Comparison of ENCODE assay signal across 11 mouse cellular contexts in the genomic region with DNA sequence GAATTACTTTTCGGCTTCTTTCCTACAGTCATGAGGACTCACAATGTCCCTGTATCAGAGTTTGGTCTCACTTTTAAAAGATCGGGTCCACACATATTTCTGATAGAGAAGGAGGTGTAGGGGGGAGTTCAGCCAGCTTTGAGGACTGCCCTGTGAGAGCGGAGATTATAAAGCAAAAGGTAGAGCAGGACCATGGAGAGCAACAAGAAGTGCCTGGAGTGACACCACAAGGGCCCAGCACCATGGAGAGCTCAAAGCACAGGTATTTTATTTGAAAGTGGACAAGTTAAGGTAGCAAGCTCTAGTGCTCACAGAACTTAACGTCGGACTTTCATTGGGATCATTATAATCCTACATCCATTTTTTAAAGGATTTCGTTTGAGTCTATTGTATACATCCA. TPM values are rescaled to one million over a fixed set of nuclear protein-coding genes. Genes with fewer than 3 reads are reported as not detected.
A peak's percentile ranks its signal among the peaks of the same experiment; 100 is the strongest.
DNase-seq lines count a peak whose midpoint lies in the region; ATAC-seq and TF ChIP-seq lines count a peak whose summit lies in the region.
"Had no signal": no experiment of that assay in that cellular context is flagged by ENCODE, and none has a peak within 500 bp of the region (broad histone marks: within the 10 kb centered on the region; RNA-seq: fewer than 3 reads in every experiment).

No protein-coding gene starts in this region.

- peak; percentile 54; the same call in 1 of the 2 replicates for ATAC-seq in lung, embryonic 14.5 days (ENCODE audit: insufficient read depth)
- no peak for ATAC-seq in hindbrain, embryonic 13.5 days (ENCODE audit: low FRiP score)

- no peak overlapping the region for H3K27ac ChIP-seq in lung, embryonic 14.5 days (ENCODE audit: low read depth)
- no peak overlapping the region for H3K27ac ChIP-seq in hindbrain, embryonic 13.5 days
- H3K27ac ChIP-seq: embryonic facial prominence, embryonic 12.5 days had no signal

- 0 out of 2 replicates have a peak, but pooled peaks cover 2% of the 10 kb centered on the region for H3K4me1 ChIP-seq in lung, embryonic 14.5 days (ENCODE audit: insufficient read depth)
- H3K4me1 ChIP-seq in hindbrain, embryonic 13.5 days (replicated peaks), result peaks cover 60% of the 10 kb centered on the region

- H3K4me3 ChIP-seq in lung, embryonic 14.5 days (ENCODE audit: low read depth, low read length), result no peak overlapping the region
- H3K4me3 ChIP-seq in hindbrain, embryonic 13.5 days, result no peak overlapping the region
- H3K4me3 ChIP-seq: embryonic facial prominence, embryonic 12.5 days; megakaryocyte, embryonic 14.5 days had no signal

- H3K9ac ChIP-seq in lung, embryonic 14.5 days, result no peak overlapping the region
- no peak overlapping the region for H3K9ac ChIP-seq in hindbrain, embryonic 13.5 days
- H3K9ac ChIP-seq: embryonic facial prominence, embryonic 12.5 days had no signal

- DNase-seq in adrenal gland, adult (ENCODE audit: inconsistent age in 2 of 2, low spot score in 1 of 2), result peak; percentile 56 to 81
- no peak for DNase-seq in adrenal gland, postnatal 4 days (ENCODE audit: low spot score in 2 of 2)
- peak; percentile 18 for DNase-seq in adrenal gland, adult 8-10 months
- DNase-seq in hindlimb bud, embryonic 11.5 days (ENCODE audit: extremely low spot score, low read depth, low spot score), result peak; percentile 74
- peak; percentile 87 for DNase-seq in lung, embryonic 14.5 days
- no peak for DNase-seq in layer of hippocampus, adult 9-11 months
- DNase-seq in cerebellum, adult 11-12 months, result no peak

- H3K27me3 ChIP-seq in lung, embryonic 14.5 days (ENCODE audit: insufficient read depth, low read length), result peaks cover 13% of the 10 kb centered on the region; the same call in 1 of the 2 replicates
- no peaks in the 10 kb centered on the region for H3K27me3 ChIP-seq in hindbrain, embryonic 13.5 days

- no peaks in the 10 kb centered on the region for H3K36me3 ChIP-seq in lung, embryonic 14.5 days (ENCODE audit: insufficient read depth)
- peaks cover 4% of the 10 kb centered on the region; the same call in 1 of the 2 replicates for H3K36me3 ChIP-seq in hindbrain, embryonic 13.5 days
- H3K36me3 ChIP-seq: embryonic facial prominence, embryonic 12.5 days had no signal

- TF ChIP-seq CTCF in lung, embryonic 14.5 days (IDR thresholded peaks at IDR 0.05; ENCODE audit: low read depth), result no peak

- H3K4me2 ChIP-seq in lung, embryonic 14.5 days, result no peak overlapping the region
- no peak overlapping the region for H3K4me2 ChIP-seq in hindbrain, embryonic 13.5 days
- H3K4me2 ChIP-seq: embryonic facial prominence, embryonic 12.5 days had no signal

- 28% methylated on average over 6 of the region's 6 CpGs for WGBS in lung, embryonic 14.5 days
- WGBS in hindbrain, embryonic 13.5 days, result 57% methylated on average over 6 of the region's 6 CpGs

- H3K9me3 ChIP-seq in lung, embryonic 14.5 days (ENCODE audit: low read depth, low read length), result no peaks in the 10 kb centered on the region
- no peaks in the 10 kb centered on the region for H3K9me3 ChIP-seq in hindbrain, embryonic 13.5 days
- H3K9me3 ChIP-seq: embryonic facial prominence, embryonic 12.5 days; megakaryocyte, embryonic 14.5 days had no signal

RNA-seq across cellular contexts. Expression of gene Cadm3, which starts 5.8 kb away (rescaled TPM):
- total RNA-seq in adrenal gland, postnatal 4 days (2021), result 10 to 100 TPM; 15.6 to 17.7 TPM
- total RNA-seq in adrenal gland, adult 8-10 months (2022), result 1 to 10 TPM; 3.5 to 6.9 (median 4.7) TPM
- polyA plus RNA-seq in lung, embryonic 14.5 days (2014; fragmentation: Nextera tagmentation; extraction: Ambion mirVana), result 4.1 and 4.9 TPM in 2 replicates
- 50.0 and 52.9 TPM in 2 replicates for polyA plus RNA-seq in hindbrain, embryonic 13.5 days (2015; fragmentation: Nextera tagmentation; extraction: Ambion mirVana)

RNA-seq across cellular contexts. Expression of gene Aim2, which starts 11.0 kb away (rescaled TPM):
- 1 to 10 TPM; 2.3 to 2.7 TPM for total RNA-seq in adrenal gland, postnatal 4 days (2021)
- total RNA-seq in adrenal gland, adult 8-10 months (2022), result 1 to 10 TPM; 1.4 to 3.3 (median 1.9) TPM
- 0.92 and 2.5 TPM in 2 replicates for polyA plus RNA-seq in lung, embryonic 14.5 days (2014; fragmentation: Nextera tagmentation; extraction: Ambion mirVana)
- 1.9 and 2.1 TPM in 2 replicates for polyA plus RNA-seq in hindbrain, embryonic 13.5 days (2015; fragmentation: Nextera tagmentation; extraction: Ambion mirVana)

RNA-seq across cellular contexts. Expression of gene Ackr1, which starts 28.1 kb away (rescaled TPM):
- 1 to 10 TPM; 5.0 to 6.2 TPM for total RNA-seq in adrenal gland, postnatal 4 days (2021)
- total RNA-seq in adrenal gland, adult 8-10 months (2022), result under 1 TPM; 0.40 to 0.89 (median 0.56) TPM
- polyA plus RNA-seq in lung, embryonic 14.5 days (2014; fragmentation: Nextera tagmentation; extraction: Ambion mirVana), result 0.54 and 0.81 TPM in 2 replicates
- polyA plus RNA-seq in hindbrain, embryonic 13.5 days (2015; fragmentation: Nextera tagmentation; extraction: Ambion mirVana), result 15.1 and 16.8 TPM in 2 replicates
- polyA plus RNA-seq: C2C12 had no signal

Comparison
In these comparisons a context has a peak if more than half of its experiments do, and no peak if none do; other contexts are left out.
1. DNase-seq: peak in adrenal gland, adult (2 of 2), adrenal gland, adult 8-10 months (single experiment), hindlimb bud, embryonic 11.5 days (single experiment) and lung, embryonic 14.5 days (single experiment); none in adrenal gland, postnatal 4 days (0 of 2), layer of hippocampus, adult 9-11 months (single experiment) and cerebellum, adult 11-12 months (single experiment).